16 mouse cellular contexts compared by ENCODE assay signal in genomic region chr2:69418294-69418881, GRCm38 (mm10). TPM values are rescaled to one million over a fixed set of nuclear protein-coding genes. Genes with fewer than 3 reads are reported as not detected.
DNase-seq lines count a peak whose midpoint lies in the region; ATAC-seq and TF ChIP-seq lines count a peak whose summit lies in the region.
"Had no signal": no experiment of that assay in that cellular context is flagged by ENCODE, and none has a peak within 500 bp of the region (broad histone marks: within the 10 kb centered on the region; RNA-seq: fewer than 3 reads in every experiment).

No protein-coding gene starts in this region.

- DNase-seq in Muller cell, postnatal 12 days (ENCODE audit: inconsistent ontology term) = peak; percentile 65
- peak; percentile 59 for DNase-seq in embryo, embryonic 9.5 days (ENCODE audit: extremely low spot score)
- DNase-seq in hindbrain, embryonic 11.5 days (ENCODE audit: low spot score) = peak; percentile 73
- no peak for DNase-seq in midbrain, postnatal 0 days (ENCODE audit: low spot score)
- DNase-seq in B cell, adult 2 months = no peak
- no peak for DNase-seq in right cerebral cortex, adult 18-20 months
- DNase-seq in left cerebral cortex, postnatal 14 days (ENCODE audit: low spot score in 2 of 2) = no peak
- DNase-seq in c-Kit-positive CD71-positive TER-119-positive erythroid progenitor cells, embryonic 14.5 days (ENCODE audit: low spot score) = no peak
- DNase-seq: adrenal gland, postnatal 14 days; cerebellum, postnatal 25 days; gastrocnemius, postnatal 25 days; right cerebral cortex, postnatal 14 days had no signal

- H3K9ac ChIP-seq in hindbrain, embryonic 11.5 days (ENCODE audit: low read depth, low read length) = no peak overlapping the region
- no peak overlapping the region for H3K9ac ChIP-seq in midbrain, postnatal 0 days (replicated peaks; ENCODE audit: low read length, poor library complexity, severe bottlenecking)
- H3K9ac ChIP-seq: liver, embryonic 15.5 days had no signal

- H3K4me3 ChIP-seq in hindbrain, embryonic 11.5 days (ENCODE audit: low read depth, low read length) = no peak overlapping the region
- H3K4me3 ChIP-seq in midbrain, postnatal 0 days (ENCODE audit: low read depth, low read length) = no peak overlapping the region
- H3K4me3 ChIP-seq: liver, embryonic 15.5 days; megakaryocyte, embryonic 14.5 days had no signal

- intact Hi-C loops in left cerebral cortex, postnatal 14 days (cut with DNase I) = no loop called here

- peak; percentile 96 for ATAC-seq in hindbrain, embryonic 11.5 days (ENCODE audit: low FRiP score)
- ATAC-seq in midbrain, postnatal 0 days (ENCODE audit: low FRiP score) = peak; percentile 23; the same call in 1 of the 2 replicates

- peak overlapping the region; percentile 17; the same call in 1 of the 2 replicates for H3K4me2 ChIP-seq in hindbrain, embryonic 11.5 days (replicated peaks; ENCODE audit: low read depth, low read length)
- H3K4me2 ChIP-seq in midbrain, postnatal 0 days (ENCODE audit: low read depth, low read length, poor library complexity, severe bottlenecking) = peak overlapping the region; percentile 22; the same call in 1 of the 2 replicates
- H3K4me2 ChIP-seq: liver, embryonic 15.5 days had no signal

- H3K27ac ChIP-seq in hindbrain, embryonic 11.5 days (ENCODE audit: low read depth, low read length) = peak overlapping the region; percentile 59; the same call in 1 of the 2 replicates
- H3K27ac ChIP-seq in midbrain, postnatal 0 days (ENCODE audit: low read depth, low read length) = no peak overlapping the region
- H3K27ac ChIP-seq: liver, embryonic 15.5 days had no signal

- 3% methylated on average over 11 of the region's 11 CpGs for WGBS in hindbrain, embryonic 11.5 days
- 5% methylated on average over 11 of the region's 11 CpGs for WGBS in midbrain, postnatal 0 days

- peaks cover 3% of the 10 kb centered on the region for H3K4me1 ChIP-seq in hindbrain, embryonic 11.5 days (replicated peaks; ENCODE audit: control insufficient read depth, insufficient read depth, low read length)
- H3K4me1 ChIP-seq in midbrain, postnatal 0 days (ENCODE audit: insufficient read depth, low read length) = peaks cover 7% of the 10 kb centered on the region; the same call in 1 of the 2 replicates
- H3K4me1 ChIP-seq: liver, embryonic 15.5 days; megakaryocyte, embryonic 14.5 days had no signal

- no peaks in the 10 kb centered on the region for H3K27me3 ChIP-seq in hindbrain, embryonic 11.5 days (ENCODE audit: control insufficient read depth, insufficient read depth, low read length)
- no peaks in the 10 kb centered on the region for H3K27me3 ChIP-seq in midbrain, postnatal 0 days (ENCODE audit: insufficient read depth, low read length)
- H3K27me3 ChIP-seq: CH12.LX; liver, embryonic 15.5 days had no signal

- no peaks in the 10 kb centered on the region for H3K9me3 ChIP-seq in hindbrain, embryonic 11.5 days (ENCODE audit: control insufficient read depth, low read length)
- no peaks in the 10 kb centered on the region for H3K9me3 ChIP-seq in midbrain, postnatal 0 days (ENCODE audit: low read length)
- H3K9me3 ChIP-seq: liver, embryonic 15.5 days had no signal

- no peak for TF ChIP-seq CTCF in midbrain, postnatal 0 days (IDR thresholded peaks at IDR 0.05)

- H3K36me3 ChIP-seq in hindbrain, embryonic 11.5 days (ENCODE audit: control insufficient read depth, insufficient read depth, low read length) = no peaks in the 10 kb centered on the region
- no peaks in the 10 kb centered on the region for H3K36me3 ChIP-seq in midbrain, postnatal 0 days (ENCODE audit: insufficient read depth, low read length)
- H3K36me3 ChIP-seq: liver, embryonic 15.5 days had no signal

RNA-seq across cellular contexts. Expression of gene Dhrs9, which starts 38.1 kb away (rescaled TPM):
- not detected in 2 replicates for polyA plus RNA-seq in hindbrain, embryonic 11.5 days (2014; fragmentation: Nextera tagmentation; extraction: Ambion mirVana)
- not detected in 2 replicates for total RNA-seq in midbrain, postnatal 0 days (2014; rRNA removed)
- polyA plus RNA-seq in midbrain, postnatal 0 days (2015; fragmentation: Nextera tagmentation; extraction: Ambion mirVana) = not detected in 2 replicates
- not detected for total RNA-seq in left cerebral cortex, postnatal 14 days (2021)
- total RNA-seq: CH12.LX; layer of hippocampus, postnatal 25 days had no signal

Comparison
In these comparisons a context has a peak if more than half of its experiments do, and no peak if none do; other contexts are left out.
1. DNase-seq: peak in Muller cell, postnatal 12 days (single experiment), embryo, embryonic 9.5 days (single experiment) and hindbrain, embryonic 11.5 days (single experiment); none in midbrain, postnatal 0 days (single experiment), B cell, adult 2 months (0 of 2), right cerebral cortex, adult 18-20 months (single experiment), left cerebral cortex, postnatal 14 days (0 of 2) and c-Kit-positive CD71-positive TER-119-positive erythroid progenitor cells, embryonic 14.5 days (single experiment).